Mouse (Mus musculus) left cerebral cortex, postnatal 25 days (tissue): ENCODE results near the gene Kdelr2. TPM values are rescaled to one million over a fixed set of nuclear protein-coding genes. Genes with fewer than 3 reads are reported as not detected.

Experiments used
- DNase-seq, 2 experiments: peaks; one replicate each; pipeline ENCODE4 v3.0.0; 2022; ENCODE audit warnings: low spot score in 2 of 2, mixed read lengths in 1 of 2
- intact Hi-C: fragments of 180-260 bp; cut with DNase I; formaldehyde crosslinking; loops from one replicate; pipeline ENCODE4 v1.15.1; 2025
- total RNA-seq, 2 experiments: library from RNA; stranded (reverse); gene quantifications; 2 replicates each; pipeline ENCODE4 v1.2.3; 2021

Gene Kdelr2
- total RNA-seq, 2 experiments from 2014 or later = 35.2 to 37.8 TPM

- no peak for DNase-seq
- intact Hi-C loops = no loop called here
Observed at GRCm38 (mm10) chr5:143466891-143467669, 63.4 kb downstream of the Kdelr2 start.

- no peak for DNase-seq
- intact Hi-C loops = no loop called here
Observed at GRCm38 (mm10) chr5:143467931-143468330, 64.3 kb downstream of the Kdelr2 start.

GRCm38 (mm10) chr5:143469628-143470027, 66.0 kb downstream of the Kdelr2 start:
- no peak for DNase-seq
- intact Hi-C loops = loop anchor here (10.0 kb wide), 1 partner anchor 505 kb away; the partner anchor contains the start of gene Fscn1

GRCm38 (mm10) chr5:143470421-143471164, 67.0 kb downstream of the Kdelr2 start:
- intact Hi-C loops = loop anchor here (10.0 kb wide), 1 partner anchor 506 kb away; the partner anchor contains the start of gene Fscn1
- peak; percentile 57 to 74 for DNase-seq

GRCm38 (mm10) chr5:143471165-143471546, 67.5 kb downstream of the Kdelr2 start:
- no peak for DNase-seq
- intact Hi-C loops = loop anchor here (10.0 kb wide), 1 partner anchor 506 kb away; the partner anchor contains the start of gene Fscn1

Other genes starting within 250 kb of the Kdelr2 start
- gene Rbak, start 223.1 kb upstream of the Kdelr2 start, total RNA-seq = 10 to 100 TPM; 11.9 to 13.6 TPM
- not detected for gene Spdye4b, start 222.8 kb upstream of the Kdelr2 start, total RNA-seq
- not detected for gene Spdye4a, start 176.9 kb upstream of the Kdelr2 start, total RNA-seq
- 10 to 100 TPM; 28.4 to 30.8 TPM for gene Zfp12, start 168.7 kb upstream of the Kdelr2 start, total RNA-seq
- 10 to 100 TPM; 18.6 to 20.1 TPM for gene Zfp316, start 133.8 kb upstream of the Kdelr2 start, total RNA-seq
- 1 to 10 TPM; 6.7 to 7.6 TPM for gene Zfp853, start 110.2 kb upstream of the Kdelr2 start, total RNA-seq
- gene E130309D02Rik, start 88.5 kb upstream of the Kdelr2 start, total RNA-seq = 10 to 100 TPM; 24.4 to 24.7 TPM
- gene Zdhhc4, start 74.6 kb upstream of the Kdelr2 start, total RNA-seq = 10 to 100 TPM; 37.5 to 38.2 TPM
- gene Grid2ip, start 46.5 kb upstream of the Kdelr2 start, total RNA-seq = 1 to 10 TPM; 1.6 TPM
- gene Daglb, start 60.7 kb downstream of the Kdelr2 start, total RNA-seq = 10 to 100 TPM; 26.4 to 32.7 TPM
- 100 to 1,000 TPM; 354 to 378 TPM for gene Rac1, start 124.2 kb downstream of the Kdelr2 start, total RNA-seq
- gene Cyth3, start 218.6 kb downstream of the Kdelr2 start, total RNA-seq = 10 to 100 TPM; 37.5 to 38.2 TPM